Mouse (Mus musculus): ENCODE results near the gene Dus3l.

DNA sequence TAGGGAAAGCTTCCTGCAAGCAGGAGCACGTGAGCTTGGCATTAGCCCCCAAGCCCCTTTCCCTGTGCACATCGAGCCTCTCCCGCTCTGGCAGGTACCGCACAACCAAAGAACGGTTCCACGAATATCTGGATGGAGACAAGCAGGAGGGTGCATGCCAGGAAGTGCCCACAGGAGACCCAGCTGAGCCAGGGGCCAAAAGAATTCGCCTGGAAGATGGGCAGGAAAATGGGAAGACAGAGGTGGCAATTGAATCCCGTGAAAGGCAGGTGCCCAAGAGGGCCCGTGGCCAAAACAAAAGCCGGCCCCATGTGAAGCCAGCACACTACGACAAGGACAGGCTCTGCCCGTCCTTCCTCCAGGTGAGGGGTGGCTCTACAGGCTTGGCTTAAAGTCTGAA, 874 bp downstream of the Dus3l start:
- TF ChIP-seq CTCF (IDR thresholded peaks at IDR 0.05; ENCODE audit: extremely low read depth, insufficient read depth, insufficient read length, insufficient replicate concordance) (no peak), POLR2A (IDR thresholded peaks at IDR 0.05; ENCODE audit: low read depth, low read length) (no peak)
